Mouse (Mus musculus) hindbrain, embryonic 10.5 days (tissue): ENCODE data around the gene Spo11. TPM values are rescaled to one million over a fixed set of nuclear protein-coding genes. Genes with fewer than 3 reads are reported as not detected.
A peak's percentile ranks its signal among the peaks of the same experiment; 100 is the strongest.

Experiments used
- DNase-seq: peaks from one replicate; pipeline ENCODE4 v3.0.0-alpha.2; 2017; ENCODE audit warnings: low spot score
- H3K27ac ChIP-seq: fragments of 300-500 bp; sonication (generic); 2 replicates; pipeline ENCODE4 v1.5.1; 2016; ENCODE audit warnings: mild to moderate bottlenecking, moderate library complexity
- H3K27me3 ChIP-seq: fragments of 300-500 bp; sonication (generic); 2 replicates; pipeline ENCODE4 v1.6.1; 2016; ENCODE audit warnings: mild to moderate bottlenecking; ENCODE audit not compliant: poor library complexity, insufficient read depth, severe bottlenecking
- H3K36me3 ChIP-seq: fragments of 300-500 bp; sonication (generic); 2 replicates; pipeline ENCODE4 v1.6.1; 2016; ENCODE audit warnings: mild to moderate bottlenecking, moderate library complexity
- H3K4me1 ChIP-seq: fragments of 300-500 bp; sonication (generic); replicated peaks from 2 replicates; pipeline ENCODE4 v1.6.1; 2016; ENCODE audit warnings: mild to moderate bottlenecking
- H3K4me3 ChIP-seq: fragments of 300-500 bp; sonication (generic); 2 replicates; pipeline ENCODE4 v1.5.1; 2016; ENCODE audit warnings: mild to moderate bottlenecking, moderate library complexity
- H3K9me3 ChIP-seq: fragments of 300-500 bp; sonication (generic); 2 replicates; pipeline ENCODE4 v1.6.1; 2016; ENCODE audit warnings: mild to moderate bottlenecking, moderate library complexity
- WGBS: fragments of 180-500 bp; shearing (Covaris S2); methylation state at CpG from one replicate; pipeline ENCODE4 v1.1.7; 2016; 5-methylcytosine and 5-hydroxymethylcytosine counted together
- polyA plus RNA-seq: library from polyadenylated mRNA; unstranded; fragments of >200 nt; fragmentation: Nextera tagmentation; extraction: Ambion mirVana; gene quantifications from 2 replicates; pipeline ENCODE4 v1.2.1, GENCODE M21; 2016

The Spo11 gene
- 0.47 and 0.49 TPM in 2 replicates for polyA plus RNA-seq

DNA sequence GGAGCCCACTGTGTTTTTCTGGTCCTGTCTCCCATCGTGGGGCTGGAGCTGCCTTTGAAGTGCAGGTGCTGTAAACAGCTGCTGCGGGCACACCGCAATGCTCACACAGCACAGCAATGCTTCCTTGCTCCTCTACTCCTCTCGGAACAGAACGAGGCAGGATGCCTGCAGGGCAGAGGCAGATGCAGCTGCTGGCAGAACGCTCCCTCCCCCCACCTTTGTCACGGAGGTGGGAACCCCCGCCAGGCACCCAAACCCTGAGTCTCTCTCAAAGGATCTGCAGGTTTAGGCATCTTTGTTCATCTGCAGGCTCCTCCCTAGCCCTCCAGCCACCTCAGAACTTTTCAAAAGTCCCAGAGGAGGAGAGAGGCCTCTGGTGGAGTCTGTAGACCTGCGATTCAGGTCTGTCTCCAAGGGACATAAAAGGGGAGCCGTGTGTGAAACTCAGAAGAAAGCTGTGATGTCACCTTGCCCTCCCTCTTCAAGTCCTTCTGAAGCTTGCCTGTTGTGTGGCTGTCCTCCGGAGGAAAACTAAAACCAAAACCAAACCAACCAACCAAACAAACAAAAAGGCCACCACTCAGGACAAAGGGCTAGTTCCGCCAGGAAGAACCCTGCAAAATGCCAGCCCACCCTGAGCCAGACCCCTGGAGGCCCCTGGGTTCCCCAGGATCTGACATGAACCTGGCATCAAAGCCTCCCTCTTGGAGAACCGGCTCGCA, at the start of gene Spo11:
Spo11 (plus strand) TSS at position 292 of the 722 bp plus-strand sequence.
- Histone ChIP-seq H3K27me3 (peaks cover 19% of the 10 kb centered on the region), H3K27ac (peak within 1 kb of the TSS; percentile 81), H3K4me3 (peak within 1 kb of the TSS; percentile 23; the same call in 1 of the 2 replicates), H3K4me1 (peaks cover 41% of the 10 kb centered on the region), H3K36me3 (no peaks in the 10 kb centered on the region), H3K9me3 (peaks cover 8% of the 10 kb centered on the region)
- peak; percentile 30 for DNase-seq
- WGBS: 13% methylated on average over 14 of the region's 14 CpGs

- Histone ChIP-seq H3K27ac (no peak overlapping the region), H3K27me3 (peaks cover 72% of the 10 kb centered on the region), H3K4me3 (no peak overlapping the region), H3K4me1 (peaks cover 65% of the 10 kb centered on the region), H3K36me3 (no peaks in the 10 kb centered on the region), H3K9me3 (no peaks in the 10 kb centered on the region)
- no peak for DNase-seq
- WGBS: 81% methylated on average over 14 of the region's 14 CpGs
Observed at GRCm38 (mm10) chr2:172929905-172930436, 47.5 kb upstream of the Spo11 start.

DNA sequence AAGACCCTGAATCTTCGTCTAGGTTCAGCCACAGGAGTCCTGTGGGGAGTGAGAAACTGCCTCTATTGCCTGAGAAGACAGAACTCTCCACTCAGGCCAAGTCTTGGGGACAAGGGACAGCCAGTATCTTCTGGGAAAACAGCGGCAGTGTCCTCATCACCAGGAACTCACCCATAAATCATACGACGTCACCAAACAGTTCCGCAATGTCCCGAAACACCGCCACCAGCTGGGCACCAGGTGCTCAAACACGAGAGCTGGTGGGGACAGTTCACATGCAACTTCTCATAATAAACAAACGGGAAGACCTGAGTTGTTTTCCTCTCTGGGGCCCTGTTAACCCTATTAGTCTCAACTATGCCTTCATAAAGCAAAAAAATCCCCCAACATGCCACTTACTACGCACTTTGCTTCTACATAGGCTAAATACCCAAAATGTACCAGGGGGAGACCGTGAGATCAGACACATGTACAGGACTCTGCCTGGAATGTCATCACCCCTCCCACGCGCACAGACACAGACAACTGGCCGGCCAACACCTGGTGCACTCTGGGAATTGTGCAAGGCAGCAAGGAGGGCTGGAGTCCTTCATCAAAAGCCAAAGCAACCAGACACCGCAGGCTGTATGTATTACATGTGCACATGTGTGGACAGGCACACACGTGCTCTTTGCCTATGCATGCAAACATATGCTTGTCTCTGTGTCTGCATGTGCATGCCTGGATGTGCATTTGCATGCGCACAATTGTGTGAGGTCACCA, 46.2 kb upstream of the Spo11 start:
- Histone ChIP-seq H3K4me1 (peaks cover 73% of the 10 kb centered on the region), H3K27ac (no peak overlapping the region)
- WGBS: 82% methylated on average over 17 of the region's 17 CpGs

DNA sequence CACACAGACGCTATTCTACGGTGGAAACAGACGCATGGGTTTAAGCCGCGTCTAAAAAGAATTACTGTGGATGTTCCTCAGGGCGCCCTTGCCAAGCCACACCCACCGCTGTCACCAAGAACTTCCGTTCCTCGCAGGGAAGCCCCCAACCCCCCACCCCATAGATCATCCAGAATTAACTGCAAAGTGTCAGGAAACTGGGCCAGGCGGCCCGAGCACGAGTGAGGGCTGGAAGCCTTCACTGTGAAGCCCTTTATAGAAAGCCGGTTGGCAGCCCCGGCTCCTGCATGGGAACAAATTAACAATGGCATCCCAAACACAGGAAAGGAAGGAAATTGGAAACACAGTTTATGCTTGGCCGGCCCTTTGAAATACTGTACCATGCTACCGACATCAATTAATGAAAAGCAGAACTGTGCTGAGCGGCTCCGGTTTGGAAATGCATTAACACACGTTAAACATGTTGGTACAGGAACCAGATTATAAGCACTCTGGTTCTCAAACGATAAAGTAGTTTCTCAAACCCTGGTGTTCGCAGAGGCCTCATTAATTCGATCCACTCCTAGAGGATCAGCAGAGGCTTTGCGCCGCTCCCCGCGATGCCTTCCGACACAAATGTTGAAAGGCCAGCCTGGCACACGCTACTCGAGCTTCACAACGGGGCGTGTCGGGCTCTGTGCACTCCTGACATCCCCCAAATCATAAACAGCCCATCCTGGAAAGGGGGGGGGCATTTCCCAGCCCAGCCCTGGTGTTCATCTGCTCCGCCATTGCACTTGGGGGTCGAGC, 43.7 kb upstream of the Spo11 start:
- peaks cover 88% of the 10 kb centered on the region for H3K4me1 ChIP-seq
- peaks cover 97% of the 10 kb centered on the region for H3K27me3 ChIP-seq
- H3K36me3 ChIP-seq: no peaks in the 10 kb centered on the region
- peak overlapping the region; percentile 43 for H3K4me3 ChIP-seq
- peak overlapping the region; percentile 67 for H3K27ac ChIP-seq
- DNase-seq: peak; percentile 66
- WGBS: 2% methylated on average over 34 of the region's 34 CpGs
- H3K9me3 ChIP-seq: no peaks in the 10 kb centered on the region

More for the DNA sequence above, 46.2 kb upstream of the Spo11 start:
- no peaks in the 10 kb centered on the region for H3K9me3 ChIP-seq
- H3K4me3 ChIP-seq: no peak overlapping the region
- DNase-seq: no peak
- H3K27me3 ChIP-seq: peaks cover 85% of the 10 kb centered on the region
- H3K36me3 ChIP-seq: no peaks in the 10 kb centered on the region

- WGBS: 5% methylated on average over 8 of the region's 8 CpGs
- DNase-seq: no peak
- Histone ChIP-seq H3K9me3 (no peaks in the 10 kb centered on the region), H3K27me3 (peaks cover 98% of the 10 kb centered on the region), H3K4me3 (peak overlapping the region; percentile 43), H3K27ac (peak overlapping the region; percentile 67), H3K4me1 (peaks cover 88% of the 10 kb centered on the region), H3K36me3 (no peaks in the 10 kb centered on the region)
Observed at GRCm38 (mm10) chr2:172934420-172934788, 43.1 kb upstream of the Spo11 start.

DNA sequence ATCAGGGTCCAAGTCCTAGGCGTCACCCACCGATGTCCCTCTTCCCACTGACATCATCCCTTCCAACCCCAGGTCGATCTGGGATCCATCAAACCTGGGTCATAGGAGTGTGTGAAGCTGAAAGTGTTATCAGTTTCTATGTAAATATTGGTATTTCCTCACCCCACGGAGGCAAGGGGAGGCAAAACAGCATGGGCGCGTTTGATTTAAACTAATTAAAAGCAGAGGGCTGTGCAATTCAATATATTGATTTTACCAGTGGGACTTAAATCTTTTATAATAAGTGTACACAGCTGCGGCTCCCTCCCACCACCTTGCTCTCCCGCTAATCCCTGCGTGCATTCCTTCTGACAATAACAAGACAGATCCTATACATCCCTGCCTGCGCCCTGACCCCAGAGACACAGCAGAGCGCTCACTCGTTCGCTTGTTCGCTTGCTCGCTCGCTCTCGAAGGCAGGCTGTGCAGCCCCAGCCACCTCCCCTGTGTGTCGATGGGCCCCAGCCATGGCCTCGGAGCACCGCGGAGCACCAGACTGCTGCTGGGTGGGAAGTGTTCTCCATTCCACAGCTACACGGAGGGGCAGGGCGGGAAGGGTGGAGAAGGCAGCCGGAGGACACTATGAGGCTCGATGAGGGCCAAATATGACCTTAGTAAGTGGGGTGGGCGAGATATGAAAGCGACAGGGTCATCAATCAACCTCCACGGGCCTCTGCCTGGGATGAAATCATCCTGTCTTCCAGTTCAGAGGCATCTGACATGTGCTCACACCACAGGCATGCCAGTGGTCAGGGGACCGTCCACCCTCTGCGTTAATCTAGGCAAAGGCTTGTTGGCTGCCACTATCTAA, 42.4 kb upstream of the Spo11 start:
- Histone ChIP-seq H3K4me3 (peak overlapping the region; percentile 43), H3K27me3 (peaks cover 100% of the 10 kb centered on the region), H3K36me3 (no peaks in the 10 kb centered on the region), H3K4me1 (peaks cover 88% of the 10 kb centered on the region), H3K9me3 (no peaks in the 10 kb centered on the region), H3K27ac (peak overlapping the region; percentile 72)
- under 1% methylated on average over 30 of the region's 30 CpGs for WGBS
- DNase-seq: peak; percentile 72

DNA sequence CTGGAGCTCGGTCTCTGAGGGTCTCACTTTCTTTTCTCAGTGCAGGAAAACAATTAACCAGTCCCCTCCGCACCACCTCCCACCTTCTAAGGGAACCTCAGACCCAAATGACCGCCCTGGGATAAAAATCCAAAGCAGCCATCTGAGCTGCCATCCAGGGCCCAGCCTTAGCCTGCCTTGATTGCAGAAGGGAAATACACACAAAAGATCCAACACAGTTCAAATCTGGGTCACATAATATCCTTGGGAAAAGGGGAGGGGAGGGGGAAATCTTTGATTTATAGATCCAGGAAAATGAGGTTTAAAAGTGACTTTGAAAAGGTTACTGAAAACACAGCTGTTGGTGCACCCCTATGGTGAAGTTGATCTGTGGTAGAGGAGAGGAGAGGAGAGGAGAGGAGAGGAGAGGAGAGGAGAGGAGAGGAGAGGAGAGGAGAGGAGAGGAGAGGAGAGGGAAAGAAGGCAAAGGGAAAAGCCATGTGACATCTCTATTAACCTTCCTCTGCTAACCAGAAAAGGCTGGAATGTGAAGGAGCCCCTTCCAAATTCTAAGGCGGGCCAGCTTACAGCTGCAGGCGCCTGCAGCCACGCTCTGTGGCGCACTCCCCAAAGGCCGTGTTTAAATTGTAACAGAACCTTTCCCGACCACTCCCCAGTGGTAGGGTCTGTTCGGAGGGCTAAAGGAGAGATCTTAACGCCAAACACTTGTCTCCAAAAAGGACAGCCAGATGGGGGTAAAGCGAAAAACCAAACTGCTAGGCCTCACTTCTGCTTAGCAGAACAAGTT, 41.5 kb upstream of the Spo11 start:
- Histone ChIP-seq H3K9me3 (no peaks in the 10 kb centered on the region), H3K27me3 (peaks cover 100% of the 10 kb centered on the region), H3K36me3 (no peaks in the 10 kb centered on the region), H3K4me3 (peak overlapping the region; percentile 63), H3K4me1 (peaks cover 89% of the 10 kb centered on the region), H3K27ac (peak overlapping the region; percentile 72)
- 6% methylated on average over 12 of the region's 12 CpGs for WGBS
- DNase-seq: no peak

DNA sequence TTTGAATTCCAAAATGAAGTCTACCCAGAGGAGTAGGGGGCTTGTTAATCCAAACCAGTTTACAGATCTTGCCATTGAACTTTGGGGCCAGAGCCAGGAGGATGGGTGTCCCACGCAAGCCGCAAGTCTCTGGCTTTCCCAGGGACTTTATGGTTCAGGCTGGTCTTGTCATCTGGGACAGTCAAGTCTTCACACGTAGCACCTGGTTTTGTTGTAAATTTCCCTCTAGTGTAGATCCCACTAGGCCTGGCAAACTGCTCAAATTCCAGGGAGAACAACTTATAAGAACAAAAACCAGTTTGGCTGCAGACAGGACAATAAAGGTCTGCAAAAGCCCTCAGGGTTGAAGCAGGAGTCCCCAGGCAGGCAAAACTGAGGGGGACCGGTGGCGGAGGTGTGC, 40.7 kb upstream of the Spo11 start:
- Histone ChIP-seq H3K4me1 (peaks cover 93% of the 10 kb centered on the region), H3K27me3 (peaks cover 100% of the 10 kb centered on the region), H3K27ac (no peak overlapping the region), H3K9me3 (no peaks in the 10 kb centered on the region), H3K4me3 (peak overlapping the region; percentile 63), H3K36me3 (no peaks in the 10 kb centered on the region)
- DNase-seq: no peak
- 11% methylated on average over 5 of the region's 5 CpGs for WGBS

DNA sequence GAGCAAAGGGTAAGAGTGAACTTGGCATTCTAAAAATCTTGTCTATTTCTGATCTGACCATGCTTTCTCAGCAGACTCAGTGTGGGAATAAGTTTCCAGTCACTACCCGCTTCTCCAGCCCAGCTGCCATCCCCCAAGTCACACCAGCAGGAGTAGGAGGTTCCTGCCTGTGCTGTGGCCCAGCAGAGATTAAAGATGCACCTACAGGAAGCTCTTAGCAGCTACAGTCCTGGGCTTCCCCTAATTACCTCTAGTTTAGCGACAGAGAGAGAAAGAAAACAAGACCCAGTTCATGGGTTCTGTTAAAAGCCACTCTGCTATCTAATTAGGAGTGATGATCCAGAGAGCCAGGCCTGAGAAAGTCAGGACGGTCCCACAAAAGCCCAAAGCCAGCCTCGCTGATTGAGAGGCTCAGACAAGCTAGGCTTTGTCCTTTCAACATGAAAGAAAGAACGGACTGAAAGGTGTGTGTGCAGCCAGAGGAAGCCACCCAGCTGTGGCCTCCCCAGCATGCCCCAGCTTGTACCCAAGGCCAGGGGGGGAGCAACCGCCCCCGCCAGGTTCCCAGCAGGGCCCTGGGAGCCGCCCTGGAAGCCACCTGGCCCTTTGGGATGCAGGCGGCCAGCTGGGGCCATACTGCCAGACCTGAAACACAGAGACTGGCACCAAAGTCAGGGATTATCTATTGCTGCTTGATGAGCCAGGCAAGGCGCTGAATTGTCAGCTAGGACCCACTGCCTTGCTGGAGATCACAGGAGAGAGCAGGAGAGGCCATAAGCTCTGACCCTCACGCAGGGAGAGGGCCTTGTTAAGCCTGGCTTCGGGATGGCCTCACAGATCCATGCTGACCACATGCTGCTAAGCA, 39.9 kb upstream of the Spo11 start:
- DNase-seq: no peak
- WGBS: 3% methylated on average over 12 of the region's 12 CpGs
- H3K36me3 ChIP-seq: no peaks in the 10 kb centered on the region
- peak overlapping the region; percentile 63 for H3K4me3 ChIP-seq
- H3K4me1 ChIP-seq: peaks cover 92% of the 10 kb centered on the region
- peaks cover 100% of the 10 kb centered on the region for H3K27me3 ChIP-seq
- H3K9me3 ChIP-seq: no peaks in the 10 kb centered on the region
- H3K27ac ChIP-seq: peak overlapping the region; percentile 56

DNA sequence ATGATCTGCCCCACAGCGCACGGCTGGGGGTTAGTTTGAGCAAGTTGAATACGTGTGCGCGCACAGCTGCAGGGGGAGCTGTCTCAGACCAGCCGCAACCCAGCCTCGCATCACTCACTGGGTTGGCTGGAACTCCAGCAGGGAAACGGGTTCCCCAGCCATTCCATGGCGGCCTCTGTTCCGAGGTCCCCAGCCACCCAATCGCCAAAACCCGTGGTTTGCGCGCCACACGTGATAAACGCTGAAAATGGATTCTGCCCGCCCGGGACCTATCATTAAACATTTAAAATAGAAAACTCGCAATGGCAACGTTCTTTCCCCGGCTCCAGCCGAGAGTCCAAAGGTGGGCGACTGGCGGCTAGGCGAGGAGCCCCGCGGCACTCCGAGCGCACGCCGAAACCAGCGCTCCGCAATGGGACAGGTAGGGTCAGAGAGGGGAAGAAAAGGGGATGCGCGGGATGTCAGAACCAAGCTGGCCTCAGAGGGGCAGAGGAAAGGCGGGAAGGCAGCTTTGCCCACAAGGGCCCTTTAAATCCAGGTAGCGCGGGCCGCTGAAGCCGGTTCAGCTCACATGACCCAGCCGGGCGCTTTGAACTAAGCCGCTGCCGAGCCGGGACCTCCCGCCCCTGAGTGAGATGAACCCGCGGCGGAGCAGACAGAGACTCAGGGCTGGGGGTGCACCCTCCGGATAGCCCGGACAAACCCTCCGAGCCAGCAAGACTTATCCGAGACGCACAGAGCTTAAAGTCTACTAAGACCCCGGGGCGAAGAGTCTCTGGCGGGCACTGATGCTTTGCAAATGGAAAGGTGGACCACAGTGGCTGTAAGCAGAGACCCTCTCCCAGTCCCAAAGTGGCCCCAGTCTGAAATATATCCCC, 38.5 kb upstream of the Spo11 start:
- H3K4me3 ChIP-seq: peak overlapping the region; percentile 63
- WGBS: under 1% methylated on average over 57 of the region's 57 CpGs
- H3K27ac ChIP-seq: peak overlapping the region; percentile 84
- H3K36me3 ChIP-seq: no peaks in the 10 kb centered on the region
- H3K4me1 ChIP-seq: peaks cover 82% of the 10 kb centered on the region
- peak; percentile 65 for DNase-seq
- H3K9me3 ChIP-seq: no peaks in the 10 kb centered on the region
- H3K27me3 ChIP-seq: peaks cover 99% of the 10 kb centered on the region
